In the genomic region with DNA sequence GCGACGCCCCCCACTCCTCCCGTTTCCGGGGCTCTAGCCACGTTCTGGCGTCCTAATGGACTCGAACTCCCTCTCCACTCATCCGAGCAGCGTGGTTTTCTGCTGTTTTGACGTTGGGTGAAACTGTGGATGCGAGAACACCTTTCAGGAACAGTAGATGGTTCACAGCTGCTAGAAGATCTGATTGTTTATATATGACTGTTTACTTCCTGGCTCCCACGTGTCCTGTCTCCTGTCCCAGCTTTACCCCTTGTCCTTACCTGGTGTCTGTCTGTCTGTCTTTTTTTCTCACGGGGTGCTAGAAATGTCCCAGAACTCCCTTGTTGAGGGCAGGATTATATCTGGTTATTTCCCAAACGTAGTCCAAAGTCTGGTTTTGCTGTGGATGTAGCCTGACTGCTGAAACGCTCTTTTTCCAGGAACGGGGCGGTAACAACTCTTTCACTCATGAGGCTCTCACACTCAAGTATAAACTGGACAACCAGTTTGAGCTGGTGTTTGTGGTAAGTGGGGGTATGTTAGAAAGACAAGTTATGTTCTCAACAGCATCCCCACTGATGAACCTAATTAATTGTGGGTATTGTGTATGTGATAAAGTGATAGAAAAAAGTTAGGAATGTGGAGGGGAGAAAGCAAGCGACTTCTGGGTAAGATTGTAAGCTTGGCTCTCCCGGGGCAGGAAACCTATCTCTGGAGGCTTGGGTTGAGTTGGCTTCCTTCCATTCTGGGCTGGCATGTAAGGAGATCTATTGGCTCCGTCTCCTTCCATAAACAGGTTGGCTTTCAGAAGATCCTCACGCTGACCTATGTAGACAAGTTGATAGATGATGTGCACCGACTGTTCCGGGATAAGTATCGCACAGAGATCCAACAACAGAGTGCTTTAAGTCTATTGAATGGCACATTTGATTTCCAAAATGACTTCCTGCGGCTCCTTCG, we compare ENCODE assay signal across 8 mouse cellular contexts. TPM values are rescaled to one million over a fixed set of nuclear protein-coding genes. Genes with fewer than 3 reads are reported as not detected.
DNase-seq lines count a peak whose midpoint lies in the region; ATAC-seq and TF ChIP-seq lines count a peak whose summit lies in the region.

No protein-coding gene starts in this region.

- no peak for TF ChIP-seq CTCF in hindbrain, postnatal 0 days (IDR thresholded peaks at IDR 0.05; ENCODE audit: low read depth)

- H3K9me3 ChIP-seq in lung, embryonic 16.5 days (ENCODE audit: control insufficient read depth, low read length): no peaks in the 10 kb centered on the region
- H3K9me3 ChIP-seq in hindbrain, postnatal 0 days (ENCODE audit: low read length): no peaks in the 10 kb centered on the region
- H3K9me3 ChIP-seq in midbrain, embryonic 15.5 days: no peaks in the 10 kb centered on the region

- peak overlapping the region; percentile 96 for H3K4me3 ChIP-seq in lung, embryonic 16.5 days (ENCODE audit: low read length)
- peak overlapping the region; percentile 87 for H3K4me3 ChIP-seq in hindbrain, postnatal 0 days (ENCODE audit: low read length)
- H3K4me3 ChIP-seq in midbrain, embryonic 15.5 days: peak overlapping the region; percentile 79

- 23% methylated on average over 26 of the region's 26 CpGs for WGBS in lung, embryonic 16.5 days
- WGBS in hindbrain, postnatal 0 days: 37% methylated on average over 26 of the region's 26 CpGs
- 36% methylated on average over 26 of the region's 26 CpGs for WGBS in midbrain, embryonic 15.5 days

- H3K4me2 ChIP-seq in lung, embryonic 16.5 days (ENCODE audit: low read depth, low read length): peak overlapping the region; percentile 73
- H3K4me2 ChIP-seq in hindbrain, postnatal 0 days (ENCODE audit: low read depth, low read length): peak overlapping the region; percentile 96
- H3K4me2 ChIP-seq in midbrain, embryonic 15.5 days: peak overlapping the region; percentile 77

- no peak for ATAC-seq in lung, embryonic 16.5 days (ENCODE audit: low read depth)
- ATAC-seq in hindbrain, postnatal 0 days: no peak
- no peak for ATAC-seq in midbrain, embryonic 15.5 days (replicated peaks)
- no peak for ATAC-seq in erythroid progenitor cell, adult 5-6 weeks (replicated peaks; ENCODE audit: low FRiP score, poor library complexity, severe bottlenecking)

- no peaks in the 10 kb centered on the region for H3K27me3 ChIP-seq in lung, embryonic 16.5 days (ENCODE audit: control insufficient read depth, insufficient read depth, low read depth, low read length)
- no peaks in the 10 kb centered on the region for H3K27me3 ChIP-seq in hindbrain, postnatal 0 days (ENCODE audit: insufficient read depth, low read length)
- no peaks in the 10 kb centered on the region for H3K27me3 ChIP-seq in midbrain, embryonic 15.5 days (replicated peaks)

- peak; percentile 30 for DNase-seq in adrenal gland, postnatal 10 days
- DNase-seq in adrenal gland, postnatal 14 days: no peak
- DNase-seq in lung, postnatal 14 days: no peak
- DNase-seq in hindbrain, postnatal 0 days (ENCODE audit: low spot score): no peak
- no peak for DNase-seq in layer of hippocampus, adult 11-12 months (ENCODE audit: low spot score)

- H3K4me1 ChIP-seq in lung, embryonic 16.5 days (replicated peaks; ENCODE audit: control insufficient read depth, insufficient read depth, low read length): peaks cover 13% of the 10 kb centered on the region
- H3K4me1 ChIP-seq in hindbrain, postnatal 0 days (ENCODE audit: insufficient read depth, low read length): peaks cover 16% of the 10 kb centered on the region; the same call in 1 of the 2 replicates
- peaks cover 19% of the 10 kb centered on the region for H3K4me1 ChIP-seq in midbrain, embryonic 15.5 days

- peak overlapping the region; percentile 95 for H3K9ac ChIP-seq in lung, embryonic 16.5 days (ENCODE audit: low read length)
- H3K9ac ChIP-seq in hindbrain, postnatal 0 days (replicated peaks; ENCODE audit: low read length): peak overlapping the region; percentile 81
- peak overlapping the region; percentile 70 for H3K9ac ChIP-seq in midbrain, embryonic 15.5 days

- H3K27ac ChIP-seq in lung, embryonic 16.5 days (ENCODE audit: low read length): peak overlapping the region; percentile 56
- peak overlapping the region; percentile 96 for H3K27ac ChIP-seq in hindbrain, postnatal 0 days
- H3K27ac ChIP-seq in midbrain, embryonic 15.5 days: peak overlapping the region; percentile 96; the same call in 1 of the 2 replicates

- peaks cover 35% of the 10 kb centered on the region for H3K36me3 ChIP-seq in lung, embryonic 16.5 days (ENCODE audit: control insufficient read depth, insufficient read depth, low read length)
- H3K36me3 ChIP-seq in hindbrain, postnatal 0 days (ENCODE audit: insufficient read depth, low read length): peaks cover 38% of the 10 kb centered on the region
- H3K36me3 ChIP-seq in midbrain, embryonic 15.5 days (replicated peaks): peaks cover 40% of the 10 kb centered on the region

RNA-seq across cellular contexts. Expression of a gene that starts 1.0 kb away (rescaled TPM):
- 100 to 1,000 TPM in 1 of 2 experiments, 10 to 100 TPM in 1; 93.6 to 102 TPM for total RNA-seq in adrenal gland, postnatal 10 days (2021)
- total RNA-seq in adrenal gland, postnatal 14 days (2021): 78.2 and 82.8 TPM in 2 replicates
- 36.3 and 36.8 TPM in 2 replicates for polyA plus RNA-seq in lung, embryonic 16.5 days (2015; fragmentation: Nextera tagmentation; extraction: Ambion mirVana)
- 31.4 and 38.2 TPM in 2 replicates for total RNA-seq in hindbrain, postnatal 0 days (2014; rRNA removed)
- polyA plus RNA-seq in hindbrain, postnatal 0 days (2015; fragmentation: Nextera tagmentation; extraction: Ambion mirVana): 44.7 and 47.5 TPM in 2 replicates
- polyA plus RNA-seq in midbrain, embryonic 15.5 days (2015; fragmentation: Nextera tagmentation; extraction: Ambion mirVana): 49.6 and 51.8 TPM in 2 replicates
- 3.8 and 4.3 TPM in 2 replicates for total RNA-seq in erythroid progenitor cell, adult 5-6 weeks (2015; ENCODE audit: low replicate concordance)
- total RNA-seq in erythroid progenitor cell, adult 5-6 weeks (2017; ENCODE audit: low replicate concordance): 9.4 and 10.4 TPM in 2 replicates

RNA-seq across cellular contexts. Expression of a gene that starts 11.8 kb away (rescaled TPM):
- 1 to 10 TPM; 8.0 to 8.4 TPM for total RNA-seq in adrenal gland, postnatal 10 days (2021)
- total RNA-seq in adrenal gland, postnatal 14 days (2021): 5.9 and 7.3 TPM in 2 replicates
- polyA plus RNA-seq in lung, embryonic 16.5 days (2015; fragmentation: Nextera tagmentation; extraction: Ambion mirVana): 11.8 and 12.9 TPM in 2 replicates
- 2.8 and 3.4 TPM in 2 replicates for total RNA-seq in hindbrain, postnatal 0 days (2014; rRNA removed)
- polyA plus RNA-seq in hindbrain, postnatal 0 days (2015; fragmentation: Nextera tagmentation; extraction: Ambion mirVana): 3.1 and 3.4 TPM in 2 replicates
- 4.4 and 5.3 TPM in 2 replicates for polyA plus RNA-seq in midbrain, embryonic 15.5 days (2015; fragmentation: Nextera tagmentation; extraction: Ambion mirVana)
- total RNA-seq in erythroid progenitor cell, adult 5-6 weeks (2015; ENCODE audit: low replicate concordance): 2.5 and 4.0 TPM in 2 replicates
- 0.83 and 1.2 TPM in 2 replicates for total RNA-seq in erythroid progenitor cell, adult 5-6 weeks (2017; ENCODE audit: low replicate concordance)

RNA-seq across cellular contexts. Expression of a gene that starts 11.9 kb away (rescaled TPM):
- total RNA-seq in adrenal gland, postnatal 10 days (2021): 100 to 1,000 TPM; 128 to 136 TPM
- total RNA-seq in adrenal gland, postnatal 14 days (2021): 118 and 121 TPM in 2 replicates
- polyA plus RNA-seq in lung, embryonic 16.5 days (2015; fragmentation: Nextera tagmentation; extraction: Ambion mirVana): 123 and 128 TPM in 2 replicates
- total RNA-seq in hindbrain, postnatal 0 days (2014; rRNA removed): 35.5 and 40.5 TPM in 2 replicates
- 62.9 and 66.3 TPM in 2 replicates for polyA plus RNA-seq in hindbrain, postnatal 0 days (2015; fragmentation: Nextera tagmentation; extraction: Ambion mirVana)
- 65.3 and 65.8 TPM in 2 replicates for polyA plus RNA-seq in midbrain, embryonic 15.5 days (2015; fragmentation: Nextera tagmentation; extraction: Ambion mirVana)
- 34.2 and 48.6 TPM in 2 replicates for total RNA-seq in erythroid progenitor cell, adult 5-6 weeks (2015; ENCODE audit: low replicate concordance)
- 32.9 and 66.9 TPM in 2 replicates for total RNA-seq in erythroid progenitor cell, adult 5-6 weeks (2017; ENCODE audit: low replicate concordance)

RNA-seq across cellular contexts. Expression of a gene that starts 36.0 kb away (rescaled TPM):
- 10 to 100 TPM; 25.3 to 29.3 TPM for total RNA-seq in adrenal gland, postnatal 10 days (2021)
- total RNA-seq in adrenal gland, postnatal 14 days (2021): 23.2 and 25.2 TPM in 2 replicates
- 85.6 and 86.3 TPM in 2 replicates for polyA plus RNA-seq in lung, embryonic 16.5 days (2015; fragmentation: Nextera tagmentation; extraction: Ambion mirVana)
- total RNA-seq in hindbrain, postnatal 0 days (2014; rRNA removed): 31.9 and 48.5 TPM in 2 replicates
- polyA plus RNA-seq in hindbrain, postnatal 0 days (2015; fragmentation: Nextera tagmentation; extraction: Ambion mirVana): 53.3 and 55.3 TPM in 2 replicates
- 80.3 and 81.2 TPM in 2 replicates for polyA plus RNA-seq in midbrain, embryonic 15.5 days (2015; fragmentation: Nextera tagmentation; extraction: Ambion mirVana)
- 5.4 and 17.3 TPM in 2 replicates for total RNA-seq in erythroid progenitor cell, adult 5-6 weeks (2015; ENCODE audit: low replicate concordance)
- total RNA-seq in erythroid progenitor cell, adult 5-6 weeks (2017; ENCODE audit: low replicate concordance): 10.3 and 18.7 TPM in 2 replicates

RNA-seq across cellular contexts. Expression of a gene that starts 55.8 kb away (rescaled TPM):
- total RNA-seq in adrenal gland, postnatal 10 days (2021): 10 to 100 TPM; 11.3 TPM
- 10.3 and 12.4 TPM in 2 replicates for total RNA-seq in adrenal gland, postnatal 14 days (2021)
- polyA plus RNA-seq in lung, embryonic 16.5 days (2015; fragmentation: Nextera tagmentation; extraction: Ambion mirVana): 34.5 and 35.5 TPM in 2 replicates
- total RNA-seq in hindbrain, postnatal 0 days (2014; rRNA removed): 15.6 and 18.5 TPM in 2 replicates
- 34.6 and 34.7 TPM in 2 replicates for polyA plus RNA-seq in hindbrain, postnatal 0 days (2015; fragmentation: Nextera tagmentation; extraction: Ambion mirVana)
- 64.5 and 66.3 TPM in 2 replicates for polyA plus RNA-seq in midbrain, embryonic 15.5 days (2015; fragmentation: Nextera tagmentation; extraction: Ambion mirVana)
- 10.5 and 27.0 TPM in 2 replicates for total RNA-seq in erythroid progenitor cell, adult 5-6 weeks (2015; ENCODE audit: low replicate concordance)
- total RNA-seq in erythroid progenitor cell, adult 5-6 weeks (2017; ENCODE audit: low replicate concordance): 11.0 and 14.1 TPM in 2 replicates
